In genomic region chr15:98930017-98930734, GRCm38 (mm10) we compare ENCODE assay signal across 16 mouse cellular contexts. TPM values are rescaled to one million over a fixed set of nuclear protein-coding genes. Genes with fewer than 3 reads are reported as not detected.
DNase-seq lines count a peak whose midpoint lies in the region; ATAC-seq and TF ChIP-seq lines count a peak whose summit lies in the region.
"Had no signal": no experiment of that assay in that cellular context is flagged by ENCODE, and none has a peak within 500 bp of the region (broad histone marks: within the 10 kb centered on the region; RNA-seq: fewer than 3 reads in every experiment).

No protein-coding gene starts in this region.

- TF ChIP-seq EP300 in CH12.LX (IDR thresholded peaks at IDR 0.05; ENCODE audit: low read length) = no peak

- peaks cover 14% of the 10 kb centered on the region for H3K36me3 ChIP-seq in forebrain, embryonic 13.5 days (ENCODE audit: poor library complexity, severe bottlenecking)
- no peaks in the 10 kb centered on the region; the same call in 1 of the 2 replicates for H3K36me3 ChIP-seq in forebrain, embryonic 11.5 days (ENCODE audit: control insufficient read depth, insufficient read depth, low read length)
- H3K36me3 ChIP-seq in lung, embryonic 14.5 days (ENCODE audit: insufficient read depth) = peaks cover 18% of the 10 kb centered on the region
- peaks cover 15 to 26% of the 10 kb centered on the region in 2 experiments for H3K36me3 ChIP-seq in CH12.LX (replicated peaks in 1 of 2; ENCODE audit: control insufficient read depth in 1 of 2, insufficient read depth in 1 of 2, low read length in 1 of 2)
- H3K36me3 ChIP-seq in limb, embryonic 12.5 days = peaks cover 17% of the 10 kb centered on the region

- DNase-seq in forebrain, embryonic 11.5 days (ENCODE audit: low spot score) = no peak
- DNase-seq in lung, embryonic 14.5 days = no peak
- no peak for DNase-seq in lung, adult 2 months
- peak; percentile 58 for DNase-seq in CH12.LX (ENCODE audit: extremely low read depth)
- DNase-seq in frontal cortex, postnatal 25 days (ENCODE audit: low spot score in 2 of 2) = no peak
- DNase-seq: adrenal gland, postnatal 14 days; heart, adult 2 months; kidney, adult 18-20 months; thymus, postnatal 4 days had no signal

- TF ChIP-seq CTCF in lung, embryonic 14.5 days (IDR thresholded peaks at IDR 0.05; ENCODE audit: low read depth) = no peak
- no peak for TF ChIP-seq CTCF in lung, adult 2 months (IDR thresholded peaks at IDR 0.05; ENCODE audit: insufficient read depth, low read length)
- TF ChIP-seq CTCF in CH12.LX (conservative IDR thresholded peaks at IDR 0.05 in 1 of 2, IDR thresholded peaks at IDR 0.05 in 1 of 2; ENCODE audit: low read depth in 2 of 2, low read length in 2 of 2) = no peak

- 50% methylated on average over 8 of the region's 8 CpGs for WGBS in forebrain, embryonic 13.5 days
- WGBS in forebrain, embryonic 11.5 days = 58% methylated on average over 8 of the region's 8 CpGs
- 37% methylated on average over 8 of the region's 8 CpGs for WGBS in lung, embryonic 14.5 days
- 52% methylated on average over 8 of the region's 8 CpGs for WGBS in lung, adult 2 months
- 50% methylated on average over 8 of the region's 8 CpGs for WGBS in limb, embryonic 12.5 days

- no peak for TF ChIP-seq POLR2A in lung, adult 2 months (IDR thresholded peaks at IDR 0.05; ENCODE audit: borderline replicate concordance, extremely low read depth, low read depth, low read length)
- peak; percentile 61 for TF ChIP-seq POLR2A in CH12.LX (IDR thresholded peaks at IDR 0.05; ENCODE audit: low read depth, low read length)

- dilution Hi-C loops in CH12.LX (cut with MboI; ENCODE audit: extremely low pct_ligation_motif_present, extremely low pct_unique_long_range_greater_than_20kb, low sequenced_read_pairs) = no loop called here

- H3K4me1 ChIP-seq in forebrain, embryonic 13.5 days = peaks cover 27% of the 10 kb centered on the region
- H3K4me1 ChIP-seq in forebrain, embryonic 11.5 days (replicated peaks; ENCODE audit: control insufficient read depth, insufficient read depth, low read length) = peaks cover 4% of the 10 kb centered on the region; the same call in 1 of the 2 replicates
- H3K4me1 ChIP-seq in lung, embryonic 14.5 days (ENCODE audit: insufficient read depth) = peaks cover 1% of the 10 kb centered on the region; the same call in 1 of the 2 replicates
- H3K4me1 ChIP-seq in lung, adult 2 months (ENCODE audit: control insufficient read depth, insufficient read depth, low read length) = peaks cover 6% of the 10 kb centered on the region
- peaks cover 2 to 28% of the 10 kb centered on the region in 2 experiments for H3K4me1 ChIP-seq in CH12.LX (ENCODE audit: control insufficient read depth in 1 of 2, insufficient read depth in 2 of 2)
- peaks cover 13% of the 10 kb centered on the region for H3K4me1 ChIP-seq in limb, embryonic 12.5 days (replicated peaks)

- in situ Hi-C loops in CH12.LX (cut with MboI; ENCODE audit: low pct_ligation_motif_present, low pct_unique_long_range_greater_than_20kb, low sequenced_read_pairs) = loop anchor here (10.0 to 25.0 kb wide), 3 partner anchors 65 to 1343 kb away; no protein-coding TSS in a partner anchor

- TF ChIP-seq RAD21 in CH12.LX (IDR thresholded peaks at IDR 0.05; ENCODE audit: low read depth, low read length) = no peak

- no peak overlapping the region for H3K4me3 ChIP-seq in forebrain, embryonic 13.5 days
- no peak overlapping the region for H3K4me3 ChIP-seq in forebrain, embryonic 11.5 days (ENCODE audit: low read depth, low read length)
- no peak overlapping the region for H3K4me3 ChIP-seq in lung, embryonic 14.5 days (ENCODE audit: low read depth, low read length)
- H3K4me3 ChIP-seq in lung, adult 2 months (replicated peaks; ENCODE audit: extremely low read depth, low read depth, low read length) = no peak overlapping the region
- no peak overlapping the region for H3K4me3 ChIP-seq in CH12.LX (replicated peaks in 1 of 3; ENCODE audit: low read depth in 2 of 3, low read length in 2 of 3, poor library complexity in 1 of 3)
- no peak overlapping the region for H3K4me3 ChIP-seq in limb, embryonic 12.5 days (replicated peaks)
- H3K4me3 ChIP-seq: heart, adult 2 months had no signal

- H3K9me3 ChIP-seq in forebrain, embryonic 13.5 days (replicated peaks) = no peaks in the 10 kb centered on the region
- H3K9me3 ChIP-seq in forebrain, embryonic 11.5 days (ENCODE audit: control insufficient read depth, low read length) = no peaks in the 10 kb centered on the region
- no peaks in the 10 kb centered on the region for H3K9me3 ChIP-seq in lung, embryonic 14.5 days (ENCODE audit: low read depth, low read length)
- peaks cover 3% of the 10 kb centered on the region for H3K9me3 ChIP-seq in CH12.LX (replicated peaks; ENCODE audit: low read length)
- H3K9me3 ChIP-seq in limb, embryonic 12.5 days = no peaks in the 10 kb centered on the region

- H3K4me2 ChIP-seq in forebrain, embryonic 13.5 days = no peak overlapping the region
- no peak overlapping the region for H3K4me2 ChIP-seq in forebrain, embryonic 11.5 days (ENCODE audit: low read depth, low read length, severe bottlenecking)
- no peak overlapping the region for H3K4me2 ChIP-seq in lung, embryonic 14.5 days
- H3K4me2 ChIP-seq in CH12.LX (ENCODE audit: insufficient read depth, low read depth, poor library complexity, severe bottlenecking) = no peak overlapping the region
- H3K4me2 ChIP-seq in limb, embryonic 12.5 days = no peak overlapping the region
- H3K4me2 ChIP-seq: hindbrain, embryonic 14.5 days had no signal

- no peaks in the 10 kb centered on the region for H3K27me3 ChIP-seq in forebrain, embryonic 13.5 days
- no peaks in the 10 kb centered on the region for H3K27me3 ChIP-seq in forebrain, embryonic 11.5 days (ENCODE audit: control insufficient read depth, insufficient read depth, low read length)
- H3K27me3 ChIP-seq in lung, embryonic 14.5 days (ENCODE audit: insufficient read depth, low read length) = no peaks in the 10 kb centered on the region
- H3K27me3 ChIP-seq in CH12.LX (replicated peaks) = no peaks in the 10 kb centered on the region
- H3K27me3 ChIP-seq in limb, embryonic 12.5 days = no peaks in the 10 kb centered on the region

- H3K79me2 ChIP-seq in CH12.LX (replicated peaks; ENCODE audit: control insufficient read depth, extremely low read depth, insufficient read depth, poor library complexity, severe bottlenecking) = peaks cover 10% of the 10 kb centered on the region

- H3K27ac ChIP-seq in forebrain, embryonic 13.5 days = peak overlapping the region; percentile 2; the same call in 1 of the 2 replicates
- H3K27ac ChIP-seq in forebrain, embryonic 11.5 days (ENCODE audit: low read depth, low read length) = no peak overlapping the region; the same call in 1 of the 2 replicates
- no peak overlapping the region for H3K27ac ChIP-seq in lung, embryonic 14.5 days (ENCODE audit: low read depth)
- H3K27ac ChIP-seq in CH12.LX (ENCODE audit: insufficient read depth, low read depth) = 0 out of 2 replicates have a peak overlapping the region, but pooled peaks have one; percentile 10
- H3K27ac ChIP-seq in limb, embryonic 12.5 days = peak overlapping the region; percentile 26
- H3K27ac ChIP-seq: heart, adult 2 months; hindbrain, embryonic 14.5 days; macrophage had no signal

- ATAC-seq in forebrain, embryonic 13.5 days = no peak
- no peak for ATAC-seq in forebrain, embryonic 11.5 days (replicated peaks; ENCODE audit: low FRiP score)
- ATAC-seq in lung, embryonic 14.5 days (ENCODE audit: insufficient read depth) = no peak
- no peak for ATAC-seq in limb, embryonic 12.5 days (ENCODE audit: insufficient number of reproducible peaks, insufficient read depth, low FRiP score, low TSS enrichment, low read depth)
- no peak for ATAC-seq in monocyte, adult 5-6 weeks (replicated peaks; ENCODE audit: insufficient number of reproducible peaks, low FRiP score, low TSS enrichment, poor library complexity, severe bottlenecking)

- H3K9ac ChIP-seq in forebrain, embryonic 13.5 days = no peak overlapping the region
- no peak overlapping the region for H3K9ac ChIP-seq in forebrain, embryonic 11.5 days (ENCODE audit: low read length)
- H3K9ac ChIP-seq in lung, embryonic 14.5 days = 0 out of 2 replicates have a peak overlapping the region, but pooled peaks have one; percentile 13
- H3K9ac ChIP-seq in CH12.LX (ENCODE audit: insufficient read depth, low read depth) = no peak overlapping the region
- no peak overlapping the region for H3K9ac ChIP-seq in limb, embryonic 12.5 days (replicated peaks)

RNA-seq across cellular contexts. Expression of gene Tuba1b, which starts 4.2 kb away (rescaled TPM):
- polyA plus RNA-seq in forebrain, embryonic 13.5 days (2015; fragmentation: Nextera tagmentation; extraction: Ambion mirVana) = 1,607 and 1,715 TPM in 2 replicates
- 2,366 and 2,605 TPM in 2 replicates for polyA plus RNA-seq in forebrain, embryonic 11.5 days (2014; fragmentation: Nextera tagmentation; extraction: Ambion mirVana)
- 2,161 and 2,216 TPM in 2 replicates for polyA plus RNA-seq in lung, embryonic 14.5 days (2014; fragmentation: Nextera tagmentation; extraction: Ambion mirVana)
- 1,081 and 1,265 TPM in 2 replicates for polyA plus RNA-seq in lung, adult 2 months (2012; rRNA removed)
- 1,149 and 1,670 TPM in 2 replicates for total RNA-seq in CH12.LX (2012; rRNA removed)
- 2,803 and 2,960 TPM in 2 replicates for total RNA-seq in CH12.LX (2014; rRNA removed)
- 2,789 and 2,851 TPM in 2 replicates for polyA plus RNA-seq in CH12.LX (2012; ENCODE audit: insufficient read length, low read depth)
- polyA plus RNA-seq in limb, embryonic 12.5 days (2016; fragmentation: Nextera tagmentation; extraction: Ambion mirVana) = 1,691 and 1,695 TPM in 2 replicates
- total RNA-seq in monocyte, adult 5-6 weeks (2017) = 86.5 to 154 TPM (median 137 TPM) in 3 replicates

RNA-seq across cellular contexts. Expression of gene Lmbr1l, which starts 12.1 kb away (rescaled TPM):
- 39.8 and 47.1 TPM in 2 replicates for polyA plus RNA-seq in forebrain, embryonic 13.5 days (2015; fragmentation: Nextera tagmentation; extraction: Ambion mirVana)
- polyA plus RNA-seq in forebrain, embryonic 11.5 days (2014; fragmentation: Nextera tagmentation; extraction: Ambion mirVana) = 8.7 and 9.4 TPM in 2 replicates
- polyA plus RNA-seq in lung, embryonic 14.5 days (2014; fragmentation: Nextera tagmentation; extraction: Ambion mirVana) = 4.5 and 5.5 TPM in 2 replicates
- polyA plus RNA-seq in lung, adult 2 months (2012; rRNA removed) = 56.0 and 72.1 TPM in 2 replicates
- 19.7 and 23.4 TPM in 2 replicates for total RNA-seq in CH12.LX (2012; rRNA removed)
- total RNA-seq in CH12.LX (2014; rRNA removed) = 27.5 and 30.4 TPM in 2 replicates
- polyA plus RNA-seq in CH12.LX (2012; ENCODE audit: insufficient read length, low read depth) = 22.4 and 27.9 TPM in 2 replicates
- polyA plus RNA-seq in limb, embryonic 12.5 days (2016; fragmentation: Nextera tagmentation; extraction: Ambion mirVana) = 23.4 and 24.1 TPM in 2 replicates
- 54.7 to 97.4 TPM (median 92.2 TPM) in 3 replicates for total RNA-seq in monocyte, adult 5-6 weeks (2017)

RNA-seq across cellular contexts. Expression of gene Gm49450, which starts 23.2 kb away (rescaled TPM):
- polyA plus RNA-seq in forebrain, embryonic 13.5 days (2015; fragmentation: Nextera tagmentation; extraction: Ambion mirVana) = not detected in 2 replicates
- polyA plus RNA-seq in forebrain, embryonic 11.5 days (2014; fragmentation: Nextera tagmentation; extraction: Ambion mirVana) = not detected in 2 replicates
- polyA plus RNA-seq in lung, embryonic 14.5 days (2014; fragmentation: Nextera tagmentation; extraction: Ambion mirVana) = not detected in 2 replicates
- 0.17 and 298 TPM in 2 replicates for polyA plus RNA-seq in lung, adult 2 months (2012; rRNA removed)
- 0.38 TPM in 1 of 2 replicates, not detected in the other for total RNA-seq in CH12.LX (2012; rRNA removed)
- 0.81 and 4.7 TPM in 2 replicates for total RNA-seq in CH12.LX (2014; rRNA removed)
- polyA plus RNA-seq in CH12.LX (2012; ENCODE audit: insufficient read length, low read depth) = 125 TPM in 1 of 2 replicates, not detected in the other
- not detected in 2 replicates for polyA plus RNA-seq in limb, embryonic 12.5 days (2016; fragmentation: Nextera tagmentation; extraction: Ambion mirVana)
- total RNA-seq in monocyte, adult 5-6 weeks (2017) = 12.2 to 56.4 TPM in 2 of 3 replicates, not detected in the other
- total RNA-seq: adrenal gland, postnatal 14 days; heart, adult 2 months had no signal
- polyA plus RNA-seq: hindbrain, embryonic 14.5 days; limb, embryonic 11.5 days; stomach, embryonic 16.5 days had no signal

RNA-seq across cellular contexts. Expression of gene Tuba1a, which starts 23.3 kb away (rescaled TPM):
- 10,586 and 11,102 TPM in 2 replicates for polyA plus RNA-seq in forebrain, embryonic 13.5 days (2015; fragmentation: Nextera tagmentation; extraction: Ambion mirVana)
- polyA plus RNA-seq in forebrain, embryonic 11.5 days (2014; fragmentation: Nextera tagmentation; extraction: Ambion mirVana) = 5,083 and 5,852 TPM in 2 replicates
- 1,129 and 1,167 TPM in 2 replicates for polyA plus RNA-seq in lung, embryonic 14.5 days (2014; fragmentation: Nextera tagmentation; extraction: Ambion mirVana)
- polyA plus RNA-seq in lung, adult 2 months (2012; rRNA removed) = 617 and 959 TPM in 2 replicates
- total RNA-seq in CH12.LX (2012; rRNA removed) = 153 and 181 TPM in 2 replicates
- total RNA-seq in CH12.LX (2014; rRNA removed) = 438 and 533 TPM in 2 replicates
- polyA plus RNA-seq in CH12.LX (2012; ENCODE audit: insufficient read length, low read depth) = 254 and 283 TPM in 2 replicates
- polyA plus RNA-seq in limb, embryonic 12.5 days (2016; fragmentation: Nextera tagmentation; extraction: Ambion mirVana) = 1,314 and 1,328 TPM in 2 replicates
- total RNA-seq in monocyte, adult 5-6 weeks (2017) = 79.8 to 96.7 TPM (median 88.2 TPM) in 3 replicates

RNA-seq across cellular contexts. Expression of gene Dhh, which starts 31.8 kb away (rescaled TPM):
- polyA plus RNA-seq in forebrain, embryonic 13.5 days (2015; fragmentation: Nextera tagmentation; extraction: Ambion mirVana) = 0.22 and 0.28 TPM in 2 replicates
- polyA plus RNA-seq in forebrain, embryonic 11.5 days (2014; fragmentation: Nextera tagmentation; extraction: Ambion mirVana) = 0.28 and 0.29 TPM in 2 replicates
- 1.0 and 1.3 TPM in 2 replicates for polyA plus RNA-seq in lung, embryonic 14.5 days (2014; fragmentation: Nextera tagmentation; extraction: Ambion mirVana)
- 2.5 and 2.8 TPM in 2 replicates for polyA plus RNA-seq in lung, adult 2 months (2012; rRNA removed)
- total RNA-seq in CH12.LX (2012; rRNA removed) (not detected in 2 replicates), CH12.LX (2014; rRNA removed) (not detected in 2 replicates)
- polyA plus RNA-seq in CH12.LX (2012; ENCODE audit: insufficient read length, low read depth) = not detected in 2 replicates
- 0.52 and 0.74 TPM in 2 replicates for polyA plus RNA-seq in limb, embryonic 12.5 days (2016; fragmentation: Nextera tagmentation; extraction: Ambion mirVana)
- 0.19 TPM in 1 of 3 replicates, not detected in the others for total RNA-seq in monocyte, adult 5-6 weeks (2017)
- polyA plus RNA-seq: macrophage had no signal

Comparison
In these comparisons a context has a peak if more than half of its experiments do, and no peak if none do; other contexts are left out.
1. H3K27ac ChIP-seq: peak in forebrain, embryonic 13.5 days (single experiment), CH12.LX (single experiment) and limb, embryonic 12.5 days (single experiment); none in forebrain, embryonic 11.5 days (single experiment) and lung, embryonic 14.5 days (single experiment).